Mouse (Mus musculus) activated CD4-positive, CD25-positive, alpha-beta regulatory T cell, adult 4 months (primary cell): ENCODE results near the gene Dync2li1. TPM values are rescaled to one million over a fixed set of nuclear protein-coding genes. Genes with fewer than 3 reads are reported as not detected.

Source experiments
- ATAC-seq: one replicate; pipeline ENCODE4 v1.8.0; 2017
- polyA plus RNA-seq, 2 experiments: library from polyadenylated mRNA; unstranded; fragments of 100-300 nt; shearing (Covaris generic); gene quantifications; one replicate each; pipeline ENCODE4 v1.2.1; 2017

The Dync2li1 gene
- polyA plus RNA-seq, 2 experiments from 2014 or later = 0.65 to 0.97 TPM

DNA sequence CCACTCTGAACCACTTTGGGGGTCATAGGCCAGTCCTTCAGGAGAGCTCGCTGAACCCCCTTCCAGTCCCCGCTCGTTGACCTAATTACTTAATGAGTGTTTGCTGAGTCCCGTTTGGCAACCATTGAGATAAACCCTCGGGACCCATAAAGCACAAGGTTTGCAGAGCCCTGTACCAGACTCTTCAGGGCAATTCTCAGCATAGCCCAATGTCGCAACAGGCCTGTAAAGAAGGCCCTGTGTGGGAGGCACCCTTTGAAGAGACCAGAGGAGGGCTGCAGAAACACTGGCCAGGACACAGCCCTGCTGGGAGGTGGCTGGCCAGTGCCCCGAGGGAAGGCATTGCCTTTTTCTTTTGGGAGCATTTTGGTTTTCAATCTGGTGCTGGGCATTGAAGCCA lies 14.3 kb upstream of the Dync2li1 start:
- no peak for ATAC-seq

DNA sequence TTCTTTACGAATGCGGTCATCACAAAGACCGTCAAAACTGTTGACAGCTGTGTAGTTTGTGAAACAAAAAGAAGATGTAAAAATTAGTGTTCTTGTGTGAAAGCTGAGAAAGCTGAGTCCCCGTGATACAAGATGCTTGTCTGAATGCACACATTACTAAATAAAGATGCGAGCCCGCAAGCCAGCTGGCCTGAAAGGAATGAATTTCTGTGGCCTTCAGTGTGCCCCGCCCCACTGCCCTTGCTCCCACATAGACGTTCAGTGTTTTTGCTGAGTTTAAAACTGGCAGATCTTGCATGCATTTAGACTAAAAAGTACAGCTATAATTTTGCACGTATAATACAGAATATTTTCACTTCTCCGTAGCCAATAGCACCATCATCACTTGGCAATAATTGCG lies 10.5 kb upstream of the Dync2li1 start:
- ATAC-seq = no peak

DNA sequence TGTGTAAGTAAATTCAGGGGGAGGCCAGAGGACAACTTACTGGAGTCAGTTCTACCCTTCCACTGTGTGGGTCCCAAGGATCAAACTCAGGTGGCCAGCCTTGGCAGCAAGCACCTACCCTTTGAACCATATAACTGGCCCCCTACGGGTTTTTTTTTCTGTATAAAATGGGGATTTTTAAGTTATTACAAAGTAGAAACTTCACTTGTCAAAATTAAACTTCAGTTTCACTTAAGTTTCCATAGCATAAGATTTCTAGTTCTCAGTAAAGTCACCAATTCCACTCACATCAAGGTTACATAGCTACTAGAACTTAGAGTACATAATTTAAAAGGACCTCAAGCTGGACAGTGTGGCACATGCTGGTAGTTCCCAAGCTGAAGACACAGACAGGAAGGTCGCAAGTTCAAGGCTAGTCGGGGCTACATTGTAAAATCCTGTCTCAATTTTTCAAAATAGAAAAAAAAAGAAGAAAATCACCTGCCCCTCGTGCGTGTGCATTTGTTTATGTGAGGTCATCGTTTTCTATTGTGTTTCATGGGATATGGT lies 9.7 kb upstream of the Dync2li1 start:
- ATAC-seq = no peak

DNA sequence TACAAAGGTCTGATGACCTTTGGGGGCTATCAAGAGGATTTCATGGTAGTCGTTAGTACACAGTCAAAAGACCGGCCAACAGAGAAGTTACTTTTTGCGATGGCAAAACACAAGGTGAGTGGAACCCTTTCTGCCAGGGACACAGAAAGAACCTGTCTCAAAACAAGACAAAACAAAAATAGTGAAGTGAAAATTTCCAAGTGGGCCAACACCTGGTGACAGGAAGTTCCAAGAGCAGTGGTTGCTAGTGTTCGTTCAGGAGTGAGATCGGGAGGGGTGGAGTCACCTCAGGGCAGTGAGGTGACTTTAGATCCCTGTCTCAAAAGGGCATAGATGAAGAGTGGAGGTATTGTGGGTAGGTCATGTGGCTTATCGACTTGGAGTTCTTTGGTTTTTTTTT lies 8.3 kb upstream of the Dync2li1 start:
- ATAC-seq = no peak

DNA sequence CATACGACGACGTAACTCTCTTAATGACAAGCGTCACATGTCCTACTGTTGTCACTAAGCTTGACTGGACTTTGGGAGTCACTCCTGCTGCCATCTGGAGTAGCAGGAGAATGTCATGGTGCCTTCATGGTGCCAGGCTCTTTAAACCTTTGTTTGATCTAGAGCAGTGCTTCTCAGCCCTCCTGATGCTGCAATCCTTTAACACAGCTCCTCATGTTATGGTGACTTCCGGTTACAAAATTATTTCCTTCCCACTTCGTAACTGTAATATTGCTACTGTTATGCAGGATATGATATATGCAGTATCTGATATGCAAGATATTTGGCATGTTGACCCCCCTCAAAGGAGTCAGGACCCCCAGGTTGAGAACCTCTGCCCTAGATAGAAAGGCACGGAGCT lies 7.2 kb upstream of the Dync2li1 start:
- ATAC-seq = no peak

DNA sequence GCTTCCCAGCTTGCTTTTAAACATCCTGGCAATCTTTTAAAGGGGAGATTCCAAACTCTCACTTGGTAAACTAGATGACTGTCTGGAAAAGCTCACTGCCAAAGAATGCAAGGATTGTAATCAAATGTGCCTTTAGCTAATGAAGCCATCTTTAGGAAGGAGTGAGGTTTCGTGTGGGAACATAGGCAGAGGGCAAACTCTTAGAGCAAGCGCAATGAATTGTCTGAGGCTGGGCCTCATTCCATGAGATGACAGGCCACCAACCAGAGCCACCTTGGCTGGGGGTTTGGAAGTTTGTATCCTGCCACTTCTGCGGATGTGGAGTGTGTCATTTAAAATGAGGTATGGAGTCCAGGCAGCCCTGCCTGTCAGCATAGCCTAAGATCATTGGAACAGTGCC lies 6.2 kb upstream of the Dync2li1 start:
- no peak for ATAC-seq

DNA sequence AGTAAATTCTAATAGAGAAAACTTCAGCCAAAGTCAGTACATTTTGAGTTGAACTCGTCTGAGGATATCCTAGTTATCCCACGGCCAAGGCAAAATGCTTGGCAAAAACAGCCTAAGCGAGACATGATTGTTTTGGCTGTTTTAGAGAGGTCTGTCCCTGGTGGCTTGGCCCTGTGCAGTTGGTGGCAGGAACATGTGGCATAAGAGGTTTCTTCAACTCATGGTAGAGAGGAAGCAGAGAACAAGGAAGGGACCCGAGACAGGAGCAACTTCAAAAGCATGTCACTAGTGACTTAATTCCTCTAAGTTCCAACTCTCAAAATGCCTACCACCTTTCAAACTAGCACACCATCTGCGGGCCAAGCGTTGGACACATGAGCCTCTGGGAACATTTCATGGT lies 5.7 kb upstream of the Dync2li1 start:
- no peak for ATAC-seq

DNA sequence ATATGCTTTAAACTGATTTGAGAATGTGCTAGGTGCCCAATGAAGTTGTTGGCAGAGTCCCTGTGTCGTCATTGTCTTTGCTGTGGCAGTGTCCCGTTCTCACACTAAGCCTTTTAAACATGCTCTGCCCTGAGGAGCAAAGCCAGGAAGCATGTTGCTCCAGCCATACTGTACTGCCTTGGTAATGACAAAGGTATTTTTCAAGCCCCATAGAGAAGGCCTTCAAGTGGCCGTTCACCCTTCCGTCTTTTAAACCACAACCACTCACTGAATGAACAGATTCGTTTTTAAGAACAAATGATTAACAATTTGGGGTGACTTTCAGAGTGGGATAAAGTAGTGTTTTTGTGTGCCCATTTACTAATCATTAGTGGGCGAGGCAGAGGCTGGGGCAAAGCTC lies 5.1 kb upstream of the Dync2li1 start:
- no peak for ATAC-seq

DNA sequence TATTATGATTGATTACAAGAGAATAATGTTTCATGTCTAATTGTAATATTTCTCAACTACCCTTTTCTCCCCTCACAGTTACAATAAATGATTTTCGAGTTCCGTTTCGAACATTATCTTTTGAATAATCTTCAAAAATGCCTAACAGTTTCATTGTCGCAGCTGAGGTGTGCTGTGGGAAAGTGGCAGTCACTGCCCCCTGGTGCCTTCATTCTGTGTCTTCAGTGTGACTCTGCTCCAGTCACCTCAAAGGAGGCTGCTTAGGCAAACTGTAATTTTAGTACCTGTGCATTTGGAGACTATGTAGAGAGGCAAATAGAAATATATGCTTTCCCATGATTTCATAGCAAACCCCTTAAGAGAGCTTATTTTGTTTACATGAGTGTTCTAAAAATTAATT lies 4.3 kb upstream of the Dync2li1 start:
- no peak for ATAC-seq

DNA sequence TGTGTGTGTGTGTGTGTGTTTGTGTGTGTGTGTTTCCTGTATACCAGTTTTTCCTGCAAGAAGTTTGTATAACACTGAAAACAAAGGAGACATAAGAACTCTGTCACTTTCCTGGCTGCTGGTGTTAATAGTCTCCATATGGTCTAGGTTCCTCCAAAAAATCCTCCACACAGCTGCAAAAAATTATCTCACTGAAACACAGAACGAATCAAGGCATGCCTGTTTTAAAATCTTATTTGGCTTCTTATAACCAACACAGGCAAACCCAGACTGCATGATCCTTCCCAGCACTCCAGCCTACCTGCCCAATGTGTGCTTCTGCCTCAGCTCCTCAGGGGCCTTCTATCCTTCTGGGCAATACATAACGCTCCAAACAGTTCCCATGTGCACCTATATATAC lies 3.4 kb upstream of the Dync2li1 start:
- no peak for ATAC-seq

DNA sequence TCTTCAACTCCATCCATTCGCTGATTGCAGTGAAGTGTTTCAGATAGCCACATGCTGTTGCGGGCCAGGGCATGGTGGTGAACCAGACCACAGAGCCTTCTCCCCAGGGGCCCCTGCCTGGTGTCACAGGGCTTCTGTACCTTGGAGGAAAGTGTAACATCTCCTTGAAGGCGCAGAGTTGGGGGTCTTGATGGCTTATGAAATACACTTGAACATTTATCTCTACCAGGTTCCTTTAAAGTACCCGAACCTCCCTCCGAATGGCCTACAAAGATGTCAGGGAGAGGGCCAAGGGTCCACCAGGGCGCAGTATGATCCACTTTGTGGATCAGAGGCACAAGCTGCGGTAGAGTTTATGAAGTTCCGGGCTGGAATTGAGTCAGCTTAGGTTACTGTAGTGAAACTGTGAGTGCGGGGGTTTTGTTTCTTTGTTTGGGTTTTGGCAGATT lies 585 bp downstream of the Dync2li1 start:
- no peak for ATAC-seq

DNA sequence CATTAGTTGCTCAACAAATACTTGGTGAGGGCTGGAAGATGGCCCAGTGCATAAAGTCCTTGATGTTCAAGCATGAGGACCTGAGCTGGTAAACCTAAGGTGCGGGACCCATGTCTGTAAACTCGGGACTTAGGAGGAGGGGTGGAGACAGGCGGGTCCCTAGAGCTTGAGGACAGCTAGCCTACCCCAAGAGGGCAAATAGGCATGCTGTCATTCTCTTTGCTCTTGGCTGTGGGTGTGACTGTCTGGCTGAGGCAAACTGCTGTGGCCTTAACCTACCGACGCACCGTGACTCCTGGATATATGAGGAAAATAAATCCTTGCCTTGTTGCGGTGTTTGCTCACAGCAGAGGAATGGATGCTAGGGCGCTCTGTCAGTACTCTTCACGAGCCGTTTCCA lies 1.4 kb downstream of the Dync2li1 start:
- no peak for ATAC-seq

DNA sequence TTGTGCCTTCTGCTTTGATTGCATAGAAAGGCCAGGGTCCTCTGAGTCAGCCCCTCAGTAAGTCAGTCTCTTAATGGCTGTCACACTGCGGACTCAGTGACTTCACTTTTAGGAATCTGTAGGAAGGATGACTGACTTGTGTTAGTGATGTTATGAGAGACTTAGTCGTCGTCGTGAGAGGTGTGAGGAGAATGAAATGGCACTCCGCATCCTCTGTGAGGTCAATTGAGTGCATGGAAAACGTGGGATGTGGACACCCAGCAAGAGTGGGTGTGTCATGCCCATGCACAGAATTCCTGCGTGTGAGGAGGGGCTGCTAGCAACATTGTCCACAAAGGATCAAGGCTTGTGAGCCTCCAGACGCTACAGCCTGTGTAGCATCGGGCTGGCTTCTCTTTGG lies 2.3 kb downstream of the Dync2li1 start:
- ATAC-seq = no peak

DNA sequence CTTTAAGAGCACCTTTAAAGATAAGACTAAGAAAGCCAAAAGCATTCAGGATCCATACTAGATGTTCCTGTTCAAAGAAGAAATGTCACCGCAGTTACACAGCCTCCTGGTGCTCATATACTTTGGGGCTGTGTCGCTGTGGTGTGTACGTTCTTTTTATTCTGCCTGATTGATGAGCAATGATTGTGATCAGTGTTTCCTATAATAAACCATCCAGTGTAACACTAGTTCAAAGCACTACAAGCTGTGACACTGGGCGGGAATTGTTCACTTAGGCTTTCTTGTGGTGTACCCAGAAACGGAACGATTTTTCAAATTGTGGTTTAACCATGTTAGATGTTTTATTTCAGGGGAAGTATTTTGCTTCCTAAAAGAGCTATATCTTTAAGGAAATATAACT lies 5.5 kb downstream of the Dync2li1 start:
- no peak for ATAC-seq

DNA sequence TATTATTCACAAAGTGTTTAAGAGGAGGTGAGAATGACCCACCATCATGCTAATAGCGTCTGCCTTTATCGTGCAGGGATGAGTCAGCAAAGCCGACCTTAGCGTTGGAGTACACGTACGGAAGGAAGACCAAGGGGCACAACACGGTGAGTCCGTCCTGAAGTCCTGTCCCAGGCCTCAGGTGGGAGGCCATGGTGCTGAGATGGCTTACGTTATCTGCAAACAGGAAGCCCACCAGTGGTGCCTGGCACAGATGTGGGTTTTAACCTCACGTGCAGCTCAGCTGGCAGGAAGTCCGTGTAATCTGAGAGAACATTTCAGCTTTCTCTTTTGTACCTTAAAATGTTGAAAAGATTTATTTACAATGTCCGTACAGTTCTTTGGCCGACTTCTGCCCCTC lies 7.1 kb downstream of the Dync2li1 start:
- ATAC-seq = peak; percentile 82

DNA sequence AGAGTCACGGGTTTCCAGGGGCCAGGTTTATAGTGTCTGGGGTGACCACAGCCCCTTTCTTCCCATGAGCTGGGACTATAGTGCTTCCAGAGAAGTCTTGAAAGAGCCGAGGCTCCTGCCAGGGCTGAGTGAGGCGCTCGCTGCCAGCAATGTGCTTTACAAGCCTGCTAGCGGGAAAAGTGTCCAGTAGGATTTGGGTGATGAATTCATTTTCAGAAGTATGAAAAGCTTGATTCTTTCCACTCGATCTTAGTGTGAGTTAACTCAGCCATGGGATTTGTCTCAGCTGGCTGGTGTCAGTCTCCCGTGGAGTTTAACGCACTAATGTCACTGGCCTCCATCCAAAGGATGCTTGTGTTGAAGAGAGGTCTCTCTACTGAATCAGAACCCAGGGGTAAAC lies 10.0 kb downstream of the Dync2li1 start:
- no peak for ATAC-seq

DNA sequence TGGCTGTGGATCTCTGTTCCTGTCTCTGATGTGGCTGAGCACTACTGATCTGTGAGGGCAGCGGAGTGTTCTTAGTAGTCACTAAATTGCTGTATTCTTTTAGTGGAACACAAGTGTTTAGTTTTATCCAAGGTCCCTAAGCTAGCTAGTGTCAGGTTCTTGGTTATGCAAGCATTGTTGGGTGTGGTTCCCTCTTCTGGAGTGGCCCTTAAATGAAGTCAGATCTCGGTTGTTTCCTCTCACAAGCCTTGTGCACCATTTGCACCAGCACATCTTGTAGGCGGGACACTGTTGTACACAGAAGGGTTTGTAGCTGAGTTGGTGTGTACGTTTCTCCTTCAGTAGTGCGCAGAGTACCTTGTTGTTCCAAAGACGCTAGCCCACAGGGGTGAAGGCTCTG lies 11.7 kb downstream of the Dync2li1 start:
- ATAC-seq = no peak

DNA sequence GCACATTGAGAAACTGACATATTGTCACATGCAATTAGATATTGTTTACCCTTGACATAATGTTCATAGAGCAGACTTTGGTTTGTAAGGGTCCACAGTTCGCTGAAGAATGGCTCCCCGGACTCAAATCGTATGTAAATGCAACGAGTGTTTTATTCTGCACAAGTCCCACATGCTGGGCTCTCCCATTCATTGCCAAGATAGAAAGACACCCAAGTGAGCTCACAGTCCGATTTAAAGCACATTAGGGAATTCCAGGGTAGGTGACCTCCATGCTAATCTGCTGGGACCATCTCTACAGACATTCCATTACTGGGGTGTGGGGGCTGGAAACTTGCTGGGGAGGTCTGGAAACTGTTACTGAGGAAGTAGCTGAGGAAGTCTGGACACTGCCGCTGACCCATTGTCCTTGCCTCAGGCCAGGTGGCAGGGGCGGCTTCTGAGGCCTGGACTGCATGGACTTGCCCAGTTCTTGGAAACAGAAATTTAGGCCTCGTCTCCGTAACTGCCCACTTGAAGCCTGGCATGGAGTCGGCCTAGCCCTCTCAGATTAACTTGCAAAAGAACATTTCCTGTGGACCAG lies 13.6 kb downstream of the Dync2li1 start:
- no peak for ATAC-seq

DNA sequence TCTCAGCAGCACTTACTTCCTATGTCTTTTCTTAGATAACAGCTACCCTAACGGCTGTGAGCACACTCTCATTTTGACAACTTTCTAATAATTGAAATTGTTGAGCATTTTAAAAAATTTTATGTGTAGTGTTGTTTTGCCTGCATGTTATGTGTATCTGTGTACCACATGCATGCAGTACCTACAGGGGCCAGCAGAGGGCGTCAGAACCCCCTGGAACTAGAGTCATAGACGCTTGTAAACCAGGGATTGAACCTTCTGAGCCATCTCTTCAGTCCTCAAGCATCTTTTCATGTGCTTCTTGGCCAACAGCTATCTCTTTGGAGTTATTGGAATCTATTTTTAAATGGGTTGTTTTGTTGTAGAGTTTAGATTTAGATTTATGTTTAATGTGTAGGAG lies 15.6 kb downstream of the Dync2li1 start:
- no peak for ATAC-seq

DNA sequence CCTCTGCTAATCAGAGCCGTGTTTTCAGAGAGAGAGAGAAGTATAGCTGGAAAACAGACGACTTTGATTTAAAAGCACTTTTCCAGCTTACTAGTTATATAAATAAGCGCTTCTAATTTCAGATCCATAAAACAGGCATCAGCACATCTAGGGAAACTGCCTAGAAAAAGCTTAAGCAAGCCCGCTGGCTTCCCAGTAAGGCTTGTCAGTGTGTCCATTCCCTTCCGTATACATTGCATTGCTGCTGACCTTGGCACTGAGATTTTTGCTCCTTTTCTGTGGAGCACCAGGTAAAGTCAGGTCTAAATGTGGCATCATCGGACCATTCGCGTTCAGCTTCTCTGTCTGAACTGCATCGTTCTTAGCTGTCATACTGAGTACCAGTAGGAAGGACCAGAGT lies 16.0 kb downstream of the Dync2li1 start:
- no peak for ATAC-seq

DNA sequence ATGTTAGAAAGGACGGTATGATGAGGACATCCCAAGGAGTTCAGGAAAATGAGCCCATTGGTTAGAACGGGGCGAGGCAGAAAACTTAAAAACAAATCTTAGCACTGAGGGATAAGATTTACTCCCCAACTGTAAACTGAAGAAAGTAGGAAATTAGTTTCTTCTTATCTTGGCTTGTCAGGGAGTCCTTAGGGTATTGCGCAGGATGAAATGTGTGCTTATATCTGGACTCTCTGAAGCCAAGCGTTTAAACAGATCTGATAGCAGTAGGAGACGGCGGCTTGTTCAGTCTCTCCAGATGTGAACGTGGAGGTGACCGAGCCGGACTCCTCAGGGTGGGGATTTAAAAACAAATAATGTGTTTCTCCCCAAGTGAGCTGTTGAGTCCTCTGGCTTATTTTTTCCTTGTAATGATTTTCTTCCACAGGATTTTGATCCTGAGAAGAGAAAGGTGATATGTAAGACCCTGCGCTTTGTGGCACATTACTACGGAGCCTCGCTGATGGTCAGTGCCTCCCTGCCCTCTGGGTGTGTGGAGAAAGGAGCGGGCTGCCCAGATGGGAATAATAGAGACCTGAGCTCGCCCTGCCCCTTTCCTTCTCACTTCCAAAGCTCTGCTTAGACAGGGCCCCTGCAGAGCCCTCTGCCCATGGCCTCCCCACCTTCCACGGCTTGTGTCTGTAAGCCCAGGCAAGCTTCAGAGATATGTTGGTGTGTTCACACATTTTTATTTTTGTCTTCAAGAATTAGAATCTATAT lies 18.2 kb downstream of the Dync2li1 start:
- no peak for ATAC-seq

DNA sequence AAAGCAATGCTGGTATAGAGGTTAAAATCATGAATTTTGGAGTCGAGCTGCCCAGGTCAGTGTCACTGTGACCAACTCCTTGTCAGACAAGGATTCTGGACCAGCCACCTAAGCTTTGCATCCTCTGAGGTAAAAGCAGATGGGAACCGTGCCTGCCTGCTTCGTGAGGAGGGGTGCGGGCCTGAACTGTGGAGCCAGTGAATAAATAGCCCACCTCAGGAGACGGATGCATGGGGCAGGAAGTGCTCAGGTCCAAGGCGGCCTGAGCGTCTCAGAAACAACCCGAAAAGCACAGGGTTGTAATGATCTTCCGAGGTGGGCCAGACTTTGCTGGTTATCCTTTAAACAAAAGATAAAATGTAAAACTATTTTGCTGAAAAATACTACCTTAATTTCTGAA lies 18.8 kb downstream of the Dync2li1 start:
- ATAC-seq = no peak

DNA sequence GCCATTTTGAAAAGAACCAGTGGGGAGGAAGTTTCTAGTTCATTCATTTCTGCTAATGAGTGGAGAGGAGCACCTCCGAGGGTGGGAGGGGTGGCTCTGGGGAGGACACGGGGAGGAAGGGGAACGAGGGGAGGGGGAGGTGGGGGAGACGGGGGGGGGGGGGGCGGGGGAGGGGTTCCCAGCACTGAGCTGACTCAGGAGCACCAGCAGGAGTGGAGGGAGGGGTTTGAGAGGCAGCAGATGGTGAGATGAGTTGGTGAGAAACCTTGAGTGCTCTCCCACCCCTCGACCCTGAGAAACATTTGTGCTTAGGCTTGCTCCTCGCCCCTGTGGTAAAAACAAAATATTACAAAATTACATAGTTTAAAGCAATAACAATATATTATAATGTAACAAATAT lies 19.6 kb downstream of the Dync2li1 start:
- no peak for ATAC-seq

DNA sequence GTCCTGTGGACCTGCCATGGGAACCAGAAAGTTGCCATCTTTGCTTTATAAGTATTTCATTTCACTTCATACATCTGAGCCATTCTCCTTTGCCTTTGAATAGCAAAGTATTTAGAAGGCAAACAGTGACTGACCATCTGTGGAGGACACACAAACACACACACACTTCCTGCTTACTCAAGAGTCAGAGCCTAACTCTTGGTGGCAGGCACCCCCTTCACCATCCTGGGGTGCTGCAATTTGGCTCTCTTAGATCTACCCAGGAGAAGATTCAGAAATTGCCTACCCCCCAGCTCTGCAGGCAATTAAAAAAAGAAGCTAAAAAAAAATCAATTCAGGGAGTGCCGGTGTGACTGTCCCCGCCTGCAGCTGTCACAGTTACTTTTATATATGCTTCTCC lies 20.2 kb downstream of the Dync2li1 start:
- no peak for ATAC-seq

DNA sequence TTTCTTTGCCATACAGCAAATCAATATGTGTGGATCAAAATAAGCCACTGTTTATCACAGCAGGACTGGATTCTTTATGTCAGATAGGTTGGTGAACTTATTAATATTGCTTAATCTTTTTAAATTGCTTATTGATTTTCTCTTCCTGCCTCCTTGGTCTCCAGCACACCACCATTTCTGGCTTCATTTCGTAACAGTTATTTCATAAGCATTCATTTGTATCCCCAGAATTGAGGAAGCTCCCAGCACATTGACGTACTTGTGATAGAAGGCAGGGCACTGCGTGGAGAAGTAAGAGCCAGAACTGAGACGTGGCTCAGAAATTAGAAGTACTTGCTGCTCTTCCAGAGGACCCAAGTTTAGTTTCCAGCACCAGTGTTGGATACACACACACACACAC lies 21.3 kb downstream of the Dync2li1 start:
- no peak for ATAC-seq
